Mouse (Mus musculus) neural tube, embryonic 14.5 days (tissue): ENCODE measurements at regions not wholly inside any gene's neighbourhood (a gene's known extent, or its start where the extent isn't known, plus 50 kb on each side); places are given as distances from the start of the nearest gene placed in this dataset.

Experiments used
- ATAC-seq: fragments of 200-750 bp; cut with Nextera tagmentation; 2 replicates; pipeline ENCODE4 v1.8.0; 2017; ENCODE audit warnings: low read depth, mild to moderate bottlenecking, moderate TSS enrichment, moderate library complexity
- H3K27ac ChIP-seq: fragments of 300-500 bp; sonication (generic); 2 replicates; pipeline ENCODE4 v1.5.1; 2014; ENCODE audit warnings: low read depth, mild to moderate bottlenecking, control low read depth, low read length, moderate library complexity, mixed read lengths
- H3K27me3 ChIP-seq: fragments of 300-500 bp; sonication (generic); 2 replicates; pipeline ENCODE4 v1.6.1; 2014; ENCODE audit warnings: low read length; ENCODE audit not compliant: control insufficient read depth, insufficient read depth
- H3K36me3 ChIP-seq: fragments of 300-500 bp; sonication (generic); 2 replicates; pipeline ENCODE4 v1.6.1; 2014; ENCODE audit warnings: low read length, mixed read lengths; ENCODE audit not compliant: control insufficient read depth, insufficient read depth
- H3K4me1 ChIP-seq: fragments of 300-500 bp; sonication (generic); 2 replicates; pipeline ENCODE4 v1.6.1; 2014; ENCODE audit warnings: low read length; ENCODE audit not compliant: control insufficient read depth, insufficient read depth
- H3K4me2 ChIP-seq: fragments of 300-500 bp; sonication (generic); 2 replicates; pipeline ENCODE4 v1.6.1; 2014; ENCODE audit warnings: mild to moderate bottlenecking, low read depth, low read length, control low read depth
- H3K4me3 ChIP-seq: fragments of 300-500 bp; sonication (generic); 2 replicates; pipeline ENCODE4 v1.5.1; 2014; ENCODE audit warnings: low read depth, low read length, control low read depth, mixed read lengths
- H3K9ac ChIP-seq: fragments of 300-500 bp; sonication (generic); replicated peaks from 2 replicates; pipeline ENCODE4 v1.6.1; 2014; ENCODE audit warnings: low read depth, mild to moderate bottlenecking, control low read depth, low read length, mixed read lengths
- H3K9me3 ChIP-seq: fragments of 300-500 bp; sonication (generic); 2 replicates; pipeline ENCODE4 v1.6.1; 2016; ENCODE audit warnings: low read length; ENCODE audit not compliant: control insufficient read depth
- WGBS: fragments of 180-500 bp; shearing (Covaris S2); extraction: QIAGEN DNeasy Blood & Tissue Kit; methylation state at CpG from one replicate; pipeline ENCODE4 v1.1.7; 2014; 5-methylcytosine and 5-hydroxymethylcytosine counted together

DNA sequence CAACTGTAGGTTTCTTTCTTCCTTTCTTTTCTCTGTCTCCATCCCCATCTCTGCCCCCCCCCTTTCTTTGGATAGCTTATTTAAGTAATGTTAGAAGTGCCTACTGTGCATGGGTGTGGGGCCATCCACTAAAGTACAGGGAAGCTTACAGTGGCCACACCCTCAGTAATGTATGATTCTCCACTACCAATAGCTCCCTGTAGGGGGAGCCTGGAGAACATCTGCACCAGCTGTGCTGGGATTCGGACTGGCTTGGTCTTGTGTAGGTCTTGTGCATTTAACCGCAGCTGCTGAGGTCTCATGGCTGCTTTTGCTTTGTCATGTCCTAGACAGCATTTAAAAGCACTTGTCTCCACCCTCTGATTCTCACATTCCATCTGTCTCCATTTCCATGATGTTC lies 196.8 kb upstream of the Dnajc24 start:
- Histone ChIP-seq H3K36me3 (no peaks in the 10 kb centered on the region), H3K27me3 (no peaks in the 10 kb centered on the region), H3K9me3 (no peaks in the 10 kb centered on the region), H3K9ac (no peak overlapping the region), H3K4me1 (no peaks in the 10 kb centered on the region), H3K27ac (no peak overlapping the region), H3K4me3 (no peak overlapping the region), H3K4me2 (no peak overlapping the region)
- no peak for ATAC-seq
- 97% methylated on average over 2 of the region's 2 CpGs for WGBS

GRCm38 (mm10) chr2:106195170-106195569 lies 191.8 kb upstream of the Dnajc24 start:
- 7% methylated on average over 7 of the region's 7 CpGs for WGBS
- no peak overlapping the region for H3K27ac ChIP-seq
- 0 out of 2 replicates have a peak, but pooled peaks have one; percentile 29 for ATAC-seq

GRCm38 (mm10) chr2:106194369-106195023 lies 191.1 kb upstream of the Dnajc24 start:
- ATAC-seq = peak; percentile 89
- WGBS = 9% methylated on average over 14 of the region's 14 CpGs
- H3K4me2 ChIP-seq = peak overlapping the region; percentile 70
- peak overlapping the region; percentile 30 for H3K4me3 ChIP-seq
- H3K36me3 ChIP-seq = no peaks in the 10 kb centered on the region
- H3K9me3 ChIP-seq = no peaks in the 10 kb centered on the region
- peak overlapping the region; percentile 32; the same call in 1 of the 2 replicates for H3K9ac ChIP-seq
- H3K27me3 ChIP-seq = no peaks in the 10 kb centered on the region
- 0 out of 2 replicates have a peak, but pooled peaks cover 4% of the 10 kb centered on the region for H3K4me1 ChIP-seq
- H3K27ac ChIP-seq = peak overlapping the region; percentile 52; the same call in 1 of the 2 replicates

More at GRCm38 (mm10) chr2:106195170-106195569, 191.8 kb upstream of the Dnajc24 start:
- H3K4me3 ChIP-seq = no peak overlapping the region
- no peak overlapping the region for H3K9ac ChIP-seq
- H3K27me3 ChIP-seq = no peaks in the 10 kb centered on the region
- no peaks in the 10 kb centered on the region for H3K36me3 ChIP-seq
- 0 out of 2 replicates have a peak, but pooled peaks cover 4% of the 10 kb centered on the region for H3K4me1 ChIP-seq
- H3K4me2 ChIP-seq = peak overlapping the region; percentile 70; the same call in 1 of the 2 replicates
- no peaks in the 10 kb centered on the region for H3K9me3 ChIP-seq

DNA sequence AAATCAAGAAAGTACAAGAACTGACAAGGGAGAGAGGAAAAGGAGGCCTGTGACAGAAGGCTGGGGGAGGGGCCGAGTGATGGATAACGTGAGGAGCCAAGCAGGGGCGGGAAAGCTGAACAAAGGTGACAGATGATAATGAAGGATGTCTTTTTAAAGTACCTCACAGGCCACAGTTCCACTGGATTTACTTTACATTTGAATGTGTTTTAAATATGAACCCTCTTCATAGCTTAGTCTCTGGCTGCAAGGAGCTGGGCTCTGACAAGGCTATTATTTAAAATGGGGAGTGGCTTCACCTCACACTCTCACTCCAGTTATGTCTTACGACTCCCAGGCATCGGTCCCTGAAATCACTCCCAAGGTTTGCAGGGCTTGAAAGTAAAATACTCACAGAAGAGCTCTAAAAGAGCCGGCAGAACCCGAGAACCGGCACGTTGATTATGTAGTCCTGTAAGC lies 190.6 kb upstream of the Dnajc24 start:
- Histone ChIP-seq H3K36me3 (no peaks in the 10 kb centered on the region), H3K4me1 (0 out of 2 replicates have a peak, but pooled peaks cover 4% of the 10 kb centered on the region), H3K9ac (peak overlapping the region; percentile 32; the same call in 1 of the 2 replicates), H3K27ac (peak overlapping the region; percentile 52; the same call in 1 of the 2 replicates), H3K27me3 (no peaks in the 10 kb centered on the region), H3K9me3 (no peaks in the 10 kb centered on the region), H3K4me3 (peak overlapping the region; percentile 30), H3K4me2 (peak overlapping the region; percentile 70)
- peak; percentile 62 for ATAC-seq
- 2% methylated on average over 9 of the region's 9 CpGs for WGBS

- 0 out of 2 replicates have a peak, but pooled peaks cover 4% of the 10 kb centered on the region for H3K4me1 ChIP-seq
- no peaks in the 10 kb centered on the region for H3K9me3 ChIP-seq
- H3K27me3 ChIP-seq = no peaks in the 10 kb centered on the region
- H3K4me2 ChIP-seq = no peak overlapping the region
- no peak for ATAC-seq
- no peak overlapping the region for H3K4me3 ChIP-seq
- 19% methylated on average over 11 of the region's 11 CpGs for WGBS
- H3K36me3 ChIP-seq = no peaks in the 10 kb centered on the region
- H3K9ac ChIP-seq = no peak overlapping the region
- no peak overlapping the region for H3K27ac ChIP-seq
Observed at GRCm38 (mm10) chr2:106190579-106191322, 187.4 kb upstream of the Dnajc24 start.

- no peaks in the 10 kb centered on the region for H3K36me3 ChIP-seq
- no peaks in the 10 kb centered on the region for H3K9me3 ChIP-seq
- no peaks in the 10 kb centered on the region for H3K4me1 ChIP-seq
- 39% methylated on average over 16 of the region's 16 CpGs for WGBS
- H3K27ac ChIP-seq = no peak overlapping the region
- ATAC-seq = peak; percentile 25; the same call in 1 of the 2 replicates
- no peaks in the 10 kb centered on the region for H3K27me3 ChIP-seq
- no peak overlapping the region for H3K9ac ChIP-seq
- peak overlapping the region; percentile 27 for H3K4me2 ChIP-seq
- H3K4me3 ChIP-seq = no peak overlapping the region
Observed at GRCm38 (mm10) chr2:106183651-106184050, 180.3 kb upstream of the Dnajc24 start.

GRCm38 (mm10) chr2:106182051-106182450 lies 178.7 kb upstream of the Dnajc24 start:
- H3K36me3 ChIP-seq = no peaks in the 10 kb centered on the region
- no peaks in the 10 kb centered on the region for H3K4me1 ChIP-seq
- WGBS = 3% methylated on average over 10 of the region's 10 CpGs
- H3K4me3 ChIP-seq = no peak overlapping the region
- peak; percentile 88 for ATAC-seq
- no peak overlapping the region for H3K27ac ChIP-seq
- no peaks in the 10 kb centered on the region for H3K9me3 ChIP-seq
- no peak overlapping the region for H3K9ac ChIP-seq
- peak overlapping the region; percentile 31; the same call in 1 of the 2 replicates for H3K4me2 ChIP-seq
- H3K27me3 ChIP-seq = no peaks in the 10 kb centered on the region

- Histone ChIP-seq H3K27ac (no peak overlapping the region), H3K36me3 (no peaks in the 10 kb centered on the region), H3K9me3 (no peaks in the 10 kb centered on the region), H3K4me3 (no peak overlapping the region), H3K27me3 (no peaks in the 10 kb centered on the region), H3K9ac (no peak overlapping the region), H3K4me2 (no peak overlapping the region), H3K4me1 (no peaks in the 10 kb centered on the region)
- 27% methylated on average over 4 of the region's 4 CpGs for WGBS
- ATAC-seq = no peak
Observed at GRCm38 (mm10) chr2:106162681-106163080, 159.3 kb upstream of the Dnajc24 start.

DNA sequence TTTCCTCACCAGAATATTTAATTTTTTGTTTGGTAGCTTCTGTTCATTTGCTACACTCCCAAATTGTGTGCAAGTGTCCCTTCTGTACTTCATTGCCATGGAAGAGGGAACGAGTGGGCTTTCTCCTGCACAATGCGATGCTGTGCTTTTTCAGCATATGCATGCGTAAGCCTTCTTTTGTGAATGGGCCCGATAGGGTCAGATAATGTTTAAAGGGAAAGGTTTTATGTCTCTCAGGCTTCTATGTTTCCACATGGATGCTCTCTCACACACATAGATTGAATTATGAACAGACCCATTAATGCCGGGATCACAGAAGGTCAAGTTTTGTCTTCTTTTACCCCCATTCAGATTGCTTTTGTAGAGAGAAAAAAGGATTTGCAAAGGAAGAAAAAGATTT lies 158.5 kb upstream of the Dnajc24 start:
- ATAC-seq = no peak
- Histone ChIP-seq H3K27me3 (no peaks in the 10 kb centered on the region), H3K9ac (no peak overlapping the region), H3K27ac (no peak overlapping the region), H3K9me3 (no peaks in the 10 kb centered on the region), H3K4me1 (no peaks in the 10 kb centered on the region), H3K36me3 (no peaks in the 10 kb centered on the region), H3K4me2 (no peak overlapping the region), H3K4me3 (no peak overlapping the region)
- 17% methylated on average over 5 of the region's 5 CpGs for WGBS
